Mouse (Mus musculus) heart, embryonic 16.5 days (tissue): ENCODE results near the gene Padi2. TPM values are rescaled to one million over a fixed set of nuclear protein-coding genes. Genes with fewer than 3 reads are reported as not detected.

Experiments
- ATAC-seq: fragments of 200-750 bp; cut with Nextera tagmentation; replicated peaks from 2 replicates; pipeline ENCODE4 v1.8.0; 2017; ENCODE audit warnings: moderate number of reproducible peaks; ENCODE audit not compliant: insufficient read depth, low FRiP score; ENCODE audit errors: extremely low read depth
- H3K27ac ChIP-seq: fragments of 300-500 bp; sonication (generic); 2 replicates; pipeline ENCODE4 v1.5.1; 2014; ENCODE audit warnings: mild to moderate bottlenecking, low read length, control low read depth, moderate library complexity
- H3K27me3 ChIP-seq: fragments of 300-500 bp; sonication (generic); 2 replicates; pipeline ENCODE4 v1.6.1; 2014; ENCODE audit warnings: low read length, mixed read lengths; ENCODE audit not compliant: control insufficient read depth, insufficient read depth
- H3K36me3 ChIP-seq: fragments of 300-500 bp; sonication (generic); 2 replicates; pipeline ENCODE4 v1.6.1; 2014; ENCODE audit not compliant: control insufficient read depth, insufficient read depth
- H3K4me1 ChIP-seq: fragments of 300-500 bp; sonication (generic); 2 replicates; pipeline ENCODE4 v1.6.1; 2014; ENCODE audit warnings: low read length, mixed read lengths; ENCODE audit not compliant: control insufficient read depth, insufficient read depth
- H3K4me2 ChIP-seq: fragments of 300-500 bp; sonication (generic); 2 replicates; pipeline ENCODE4 v1.6.1; 2014; ENCODE audit warnings: low read depth, mild to moderate bottlenecking, control low read depth, low read length
- H3K4me3 ChIP-seq: fragments of 300-500 bp; sonication (generic); 2 replicates; pipeline ENCODE4 v1.5.1; 2014; ENCODE audit warnings: mild to moderate bottlenecking, control low read depth, low read length
- H3K9ac ChIP-seq: fragments of 300-500 bp; sonication (generic); 2 replicates; pipeline ENCODE4 v1.6.1; 2014; ENCODE audit warnings: low read length, control low read depth
- H3K9me3 ChIP-seq: fragments of 300-500 bp; sonication (generic); replicated peaks from 2 replicates; pipeline ENCODE4 v1.6.1; 2016; ENCODE audit warnings: low read length; ENCODE audit not compliant: control insufficient read depth
- WGBS: fragments of 180-500 bp; shearing (Covaris S2); extraction: QIAGEN DNeasy Blood & Tissue Kit; methylation state at CpG from one replicate; pipeline ENCODE4 v1.1.7; 2014; 5-methylcytosine and 5-hydroxymethylcytosine counted together
- polyA plus RNA-seq: library from polyadenylated mRNA; unstranded; fragments of >200 nt; fragmentation: Nextera tagmentation; extraction: Ambion mirVana; gene quantifications from 2 replicates; pipeline ENCODE4 v1.2.1, GENCODE M21; 2015

The Padi2 gene
- polyA plus RNA-seq, 1 experiment from 2014 or later, result 2.1 TPM

DNA sequence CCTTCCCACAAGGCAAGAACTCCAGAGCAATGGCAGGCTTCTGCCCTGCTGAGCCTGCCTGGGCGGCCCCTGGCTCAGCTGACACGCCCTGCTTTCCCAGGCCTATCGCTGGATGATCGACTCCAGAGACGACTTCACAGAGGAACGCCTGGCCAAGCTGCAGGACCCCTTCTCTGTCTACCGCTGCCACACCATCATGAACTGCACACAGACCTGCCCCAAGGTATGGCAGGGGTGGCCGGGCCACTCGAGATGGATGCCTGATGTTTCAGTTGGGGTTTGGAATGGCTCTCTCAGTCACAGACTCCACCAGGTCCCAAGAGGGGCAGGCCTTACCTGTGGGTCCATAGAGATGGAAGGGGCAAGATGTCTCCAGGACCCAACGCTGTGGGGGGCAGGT, 71.1 kb downstream of the Padi2 start:
- Histone ChIP-seq H3K36me3 (peaks cover 50% of the 10 kb centered on the region), H3K4me3 (no peak overlapping the region), H3K9me3 (peaks cover 3% of the 10 kb centered on the region; the same call in 1 of the 2 replicates), H3K27ac (no peak overlapping the region), H3K9ac (no peak overlapping the region), H3K4me2 (no peak overlapping the region), H3K27me3 (no peaks in the 10 kb centered on the region), H3K4me1 (no peaks in the 10 kb centered on the region)
- 78% methylated on average over 10 of the region's 10 CpGs for WGBS
- no peak for ATAC-seq

DNA sequence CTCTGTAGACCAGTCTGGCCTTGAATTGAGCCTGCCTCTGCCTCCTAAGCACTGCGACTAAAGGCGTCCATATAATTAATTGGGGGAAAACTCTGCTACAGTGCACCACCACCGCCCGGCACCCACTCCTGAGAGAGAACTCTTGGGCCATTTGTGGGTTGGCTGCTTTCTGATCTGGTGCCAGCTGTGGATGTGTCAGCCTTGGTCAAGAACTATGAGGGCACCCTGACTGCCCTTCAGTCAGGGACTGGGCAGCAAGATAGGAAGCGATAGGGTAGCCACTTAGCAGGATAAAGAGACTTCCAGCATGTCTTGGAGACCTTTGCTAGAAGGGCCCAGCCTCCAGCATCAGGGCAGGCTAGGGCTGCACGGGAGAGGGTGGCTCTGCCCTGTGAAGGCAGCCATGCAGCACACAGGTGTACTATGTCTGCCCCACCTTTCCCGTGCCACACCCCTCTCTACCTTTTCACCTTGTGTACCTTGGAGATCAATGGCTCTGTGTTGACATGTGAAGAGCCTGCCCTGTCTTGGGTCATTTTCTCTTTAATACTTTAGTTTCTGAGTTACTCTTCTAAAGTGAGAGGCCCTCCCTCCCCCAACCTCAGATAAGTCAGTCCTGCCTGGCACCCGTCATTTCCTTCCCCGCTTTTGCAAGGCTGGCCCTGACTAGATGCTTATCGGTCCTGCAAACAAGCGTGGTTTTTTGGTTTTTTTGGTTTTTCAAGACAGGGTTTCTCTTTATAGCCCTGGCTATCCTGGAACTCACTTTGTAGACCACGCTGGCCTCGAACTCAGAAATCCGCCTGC, 71.9 kb downstream of the Padi2 start:
- Histone ChIP-seq H3K4me3 (no peak overlapping the region), H3K36me3 (peaks cover 42% of the 10 kb centered on the region), H3K4me2 (no peak overlapping the region), H3K27me3 (no peaks in the 10 kb centered on the region), H3K27ac (no peak overlapping the region), H3K4me1 (peaks cover 3% of the 10 kb centered on the region; the same call in 1 of the 2 replicates), H3K9ac (no peak overlapping the region), H3K9me3 (peaks cover 3% of the 10 kb centered on the region; the same call in 1 of the 2 replicates)
- no peak for ATAC-seq
- 81% methylated on average over 14 of the region's 14 CpGs for WGBS

DNA sequence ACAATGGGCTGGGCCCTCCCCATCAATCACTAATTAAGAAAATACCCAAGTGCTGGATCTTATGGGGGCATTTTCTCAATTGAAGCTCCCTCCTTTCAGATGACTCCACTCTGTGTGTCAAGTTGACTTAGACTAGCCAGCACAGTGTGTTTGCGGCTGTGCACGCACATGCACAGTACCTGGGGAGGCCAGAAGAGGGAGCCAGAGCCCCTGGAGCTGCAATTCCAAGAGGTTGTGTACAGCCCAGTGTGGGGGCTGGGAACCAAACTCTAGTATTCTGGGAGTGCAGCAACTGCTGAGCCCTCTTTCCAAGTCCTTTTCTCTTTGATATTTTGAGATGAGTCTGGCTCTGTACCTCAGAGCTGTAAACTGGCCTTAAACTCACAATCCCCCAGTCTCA, 75.5 kb downstream of the Padi2 start:
- peaks cover 11% of the 10 kb centered on the region; the same call in 1 of the 2 replicates for H3K4me1 ChIP-seq
- peaks cover 3% of the 10 kb centered on the region; the same call in 1 of the 2 replicates for H3K9me3 ChIP-seq
- H3K27me3 ChIP-seq, result no peaks in the 10 kb centered on the region
- WGBS, result 88% methylated on average over 2 of the region's 2 CpGs
- H3K9ac ChIP-seq, result no peak overlapping the region
- H3K4me2 ChIP-seq, result no peak overlapping the region
- no peak overlapping the region for H3K27ac ChIP-seq
- peaks cover 25% of the 10 kb centered on the region for H3K36me3 ChIP-seq
- H3K4me3 ChIP-seq, result no peak overlapping the region
- ATAC-seq, result no peak

DNA sequence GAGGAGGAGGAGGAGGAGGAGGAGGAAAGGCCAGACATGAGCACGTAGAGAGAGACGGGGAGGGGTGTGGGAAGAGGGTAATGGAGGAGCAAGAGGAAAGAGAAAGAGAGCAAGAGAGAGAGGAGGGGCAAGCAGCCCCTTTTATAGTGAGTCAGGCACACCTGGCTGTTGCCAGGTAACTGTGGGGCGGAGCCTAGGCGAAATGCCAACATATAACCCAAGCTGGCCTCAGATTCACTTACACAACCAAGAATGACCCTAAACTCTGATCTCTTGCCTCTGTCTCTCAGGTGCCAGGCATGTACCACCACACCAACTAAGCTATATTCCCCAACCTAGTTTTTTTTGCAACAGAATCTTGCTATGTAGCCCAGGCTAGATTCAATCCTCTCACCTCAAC, 76.7 kb downstream of the Padi2 start:
- no peaks in the 10 kb centered on the region for H3K27me3 ChIP-seq
- peak overlapping the region; percentile 1; the same call in 1 of the 2 replicates for H3K9ac ChIP-seq
- no peak overlapping the region for H3K4me2 ChIP-seq
- peak overlapping the region; percentile 66 for H3K27ac ChIP-seq
- H3K36me3 ChIP-seq, result peaks cover 17% of the 10 kb centered on the region
- 64% methylated on average over 4 of the region's 4 CpGs for WGBS
- H3K4me1 ChIP-seq, result peaks cover 16% of the 10 kb centered on the region; the same call in 1 of the 2 replicates
- no peak for ATAC-seq
- H3K9me3 ChIP-seq, result peaks cover 3% of the 10 kb centered on the region; the same call in 1 of the 2 replicates
- H3K4me3 ChIP-seq, result no peak overlapping the region

DNA sequence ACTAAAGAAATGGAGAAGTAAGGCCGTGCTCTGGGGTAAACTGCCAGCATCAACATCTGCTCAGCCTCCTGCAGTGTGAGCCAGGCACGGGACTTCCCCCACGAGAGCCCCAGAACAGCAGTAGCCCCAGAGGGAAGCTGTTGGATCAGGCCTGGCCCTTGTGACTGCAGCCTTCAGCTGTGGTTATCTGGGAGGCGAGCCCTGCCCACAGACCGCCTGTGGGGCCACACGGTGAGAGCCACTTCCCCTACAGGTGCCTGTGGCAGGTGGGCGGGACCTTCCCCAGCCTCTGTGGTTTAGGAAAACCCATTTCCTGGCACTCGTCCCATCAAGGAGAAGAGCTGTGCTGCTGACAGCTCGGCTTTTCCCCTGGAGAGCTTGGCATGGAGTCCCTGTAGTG, 77.3 kb downstream of the Padi2 start:
- Histone ChIP-seq H3K9ac (peak overlapping the region; percentile 1; the same call in 1 of the 2 replicates), H3K9me3 (peaks cover 3% of the 10 kb centered on the region; the same call in 1 of the 2 replicates)

DNA sequence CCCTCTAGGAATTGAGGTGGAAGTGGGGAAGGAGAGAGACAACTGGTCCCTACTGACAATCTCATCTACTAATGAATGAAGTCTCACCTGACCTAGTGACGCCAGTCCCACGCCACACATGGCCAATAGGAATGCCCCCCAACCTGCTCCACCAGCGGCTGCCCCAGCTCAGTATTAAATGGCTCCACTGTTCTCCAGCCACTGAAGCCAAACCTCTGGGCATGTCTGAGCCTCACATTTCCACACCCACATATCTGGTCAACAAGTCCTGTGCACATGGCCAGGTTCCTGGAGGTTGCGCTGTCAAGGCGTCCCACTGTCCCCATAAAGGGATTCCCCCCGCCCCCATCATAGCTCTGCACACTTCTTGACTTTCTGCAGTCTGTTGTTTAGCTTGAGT, 78.4 kb downstream of the Padi2 start:
- Histone ChIP-seq H3K27me3 (no peaks in the 10 kb centered on the region), H3K4me2 (no peak overlapping the region), H3K9ac (no peak overlapping the region), H3K27ac (no peak overlapping the region), H3K9me3 (peaks cover 3% of the 10 kb centered on the region; the same call in 1 of the 2 replicates), H3K4me1 (peaks cover 18% of the 10 kb centered on the region; the same call in 1 of the 2 replicates), H3K36me3 (peaks cover 5% of the 10 kb centered on the region), H3K4me3 (no peak overlapping the region)
- ATAC-seq, result no peak
- 77% methylated on average over 6 of the region's 6 CpGs for WGBS

More for the DNA sequence above, 77.3 kb downstream of the Padi2 start:
- H3K4me1 ChIP-seq, result peaks cover 17% of the 10 kb centered on the region; the same call in 1 of the 2 replicates
- peak; percentile 49 for ATAC-seq
- no peak overlapping the region for H3K4me2 ChIP-seq
- no peaks in the 10 kb centered on the region for H3K27me3 ChIP-seq
- peak overlapping the region; percentile 66 for H3K27ac ChIP-seq
- WGBS, result 4% methylated on average over 9 of the region's 9 CpGs
- no peak overlapping the region for H3K4me3 ChIP-seq
- peaks cover 14% of the 10 kb centered on the region for H3K36me3 ChIP-seq

DNA sequence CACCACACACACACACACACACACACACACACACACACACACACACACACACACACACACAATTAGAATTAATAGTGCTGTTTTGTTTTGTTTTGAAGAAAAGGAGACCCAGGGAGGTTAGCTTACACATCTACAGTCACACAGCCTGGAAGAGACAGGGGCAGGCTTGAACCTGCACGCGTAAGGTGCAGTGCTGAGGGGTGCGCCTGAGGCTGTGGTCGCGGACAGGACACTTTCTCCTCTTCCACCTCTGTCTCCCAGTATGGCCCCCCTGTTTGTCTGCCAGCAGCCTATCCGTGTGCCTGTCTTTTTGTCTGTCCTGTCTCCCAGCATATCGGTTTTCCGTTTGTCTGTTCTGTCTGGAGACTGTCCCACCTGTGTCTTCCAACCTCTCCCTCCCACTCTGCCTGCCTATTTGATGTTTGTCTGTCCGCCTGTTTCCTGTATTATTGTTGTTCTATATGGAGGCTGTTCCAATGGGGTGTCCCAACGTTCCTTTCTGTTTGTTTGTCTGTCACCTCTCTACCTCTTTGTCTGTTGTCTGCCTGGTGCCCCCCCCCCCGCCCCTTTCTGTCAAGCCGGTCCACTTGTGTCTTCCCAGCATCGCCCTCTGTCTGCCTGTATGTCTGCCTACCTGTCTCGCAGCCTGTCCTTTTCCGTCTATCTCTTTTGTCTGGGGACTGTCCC, 80.0 kb downstream of the Padi2 start:
- Histone ChIP-seq H3K27ac (no peak overlapping the region), H3K27me3 (no peaks in the 10 kb centered on the region), H3K4me2 (peak overlapping the region; percentile 83), H3K9ac (no peak overlapping the region; the same call in 1 of the 2 replicates), H3K4me1 (peaks cover 18% of the 10 kb centered on the region; the same call in 1 of the 2 replicates), H3K36me3 (no peaks in the 10 kb centered on the region), H3K9me3 (peaks cover 3% of the 10 kb centered on the region; the same call in 1 of the 2 replicates), H3K4me3 (peak overlapping the region; percentile 86)
- WGBS, result 27% methylated on average over 15 of the region's 15 CpGs
- 0 out of 2 replicates have a peak, but pooled peaks have one; percentile 2 for ATAC-seq

DNA sequence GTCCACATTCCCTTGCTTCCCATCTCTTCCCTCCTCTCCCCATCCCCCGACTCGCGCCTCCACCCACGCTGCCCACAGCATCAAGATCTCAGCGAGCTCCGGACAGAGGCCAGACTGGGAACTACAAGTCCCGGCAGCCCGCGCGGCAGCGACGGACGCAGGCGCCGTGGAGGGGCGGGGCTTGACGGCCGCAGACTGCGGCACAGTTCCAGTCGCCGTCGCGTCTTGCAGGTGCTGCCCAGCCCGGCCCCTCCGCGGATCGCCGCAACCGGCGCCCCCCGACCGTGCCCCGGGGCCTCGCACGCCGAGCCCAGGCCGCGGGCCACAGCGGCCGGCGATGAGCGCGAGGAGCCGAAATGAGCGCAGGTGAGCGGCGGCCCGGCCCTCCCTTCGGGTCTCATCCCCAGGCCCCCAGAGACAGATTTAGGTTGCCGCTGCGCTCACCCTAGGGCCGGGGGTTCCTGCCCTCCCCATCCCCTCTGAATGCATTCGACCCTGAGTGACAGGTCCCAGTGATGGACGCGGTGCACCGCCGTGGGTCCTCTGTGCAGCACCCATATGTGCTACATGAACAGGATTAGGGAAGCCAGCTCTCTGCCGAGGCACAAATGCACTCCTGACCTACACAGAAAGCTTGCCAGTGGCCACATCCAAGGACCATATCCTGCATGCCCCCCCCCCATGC, 80.7 kb downstream of the Padi2 start, which contains the start of gene Atp13a2:
Gene Atp13a2, plus strand, starts transcription at position 163 of the 685 bp plus-strand sequence.
- Histone ChIP-seq H3K4me2 (peak within 1 kb of the TSS; percentile 83), H3K27me3 (no peaks in the 10 kb centered on the region), H3K4me3 (peak within 1 kb of the TSS; percentile 86), H3K9me3 (no peaks in the 10 kb centered on the region), H3K9ac (peak within 1 kb of the TSS; percentile 91), H3K36me3 (no peaks in the 10 kb centered on the region), H3K4me1 (peaks cover 18% of the 10 kb centered on the region; the same call in 1 of the 2 replicates), H3K27ac (peak within 1 kb of the TSS; percentile 50)
- under 1% methylated on average over 58 of the region's 58 CpGs for WGBS
- ATAC-seq, result peak; percentile 86
